Mouse (Mus musculus) brown adipose tissue, adult 24 weeks (tissue): ENCODE measurements around the gene Cd46. TPM values are rescaled to one million over a fixed set of nuclear protein-coding genes. Genes with fewer than 3 reads are reported as not detected.

ENCODE experiments used
- H3K27ac ChIP-seq: fragments of 200-500 bp; replicated peaks from 2 replicates; pipeline ENCODE4 v1.5.1; 2012; ENCODE audit warnings: low read depth, mild to moderate bottlenecking, low read length
- H3K4me1 ChIP-seq: fragments of 200-500 bp; 2 replicates; pipeline ENCODE4 v1.6.1; 2012; ENCODE audit warnings: low read length, mixed read lengths; ENCODE audit not compliant: control insufficient read depth, insufficient read depth, insufficient read length
- H3K4me3 ChIP-seq: fragments of 200-500 bp; 2 replicates; pipeline ENCODE4 v1.5.1; 2012; ENCODE audit warnings: low read depth, mild to moderate bottlenecking, low read length, moderate library complexity; ENCODE audit not compliant: insufficient read depth
- polyA plus RNA-seq: library from polyadenylated mRNA; stranded (reverse); fragments of >200 nt; gene quantifications from 2 replicates; pipeline ENCODE4 v1.2.4, GENCODE M21; 2012; ENCODE audit not compliant: missing spikeins, insufficient read depth, insufficient read length

Gene Cd46
- polyA plus RNA-seq, 1 experiment: 1.1 TPM

- Histone ChIP-seq H3K4me3 (no peak overlapping the region), H3K4me1 (peaks cover 9% of the 10 kb centered on the region), H3K27ac (peak overlapping the region; percentile 61)
Measured at GRCm38 (mm10) chr1:195003328-195003727, 88.7 kb downstream of the Cd46 start.

- H3K4me1 ChIP-seq: peaks cover 17% of the 10 kb centered on the region
- H3K27ac ChIP-seq: no peak overlapping the region
- H3K4me3 ChIP-seq: no peak overlapping the region
Measured at GRCm38 (mm10) chr1:194998396-194998795, 93.7 kb downstream of the Cd46 start.

- Histone ChIP-seq H3K4me3 (no peak overlapping the region), H3K27ac (peak overlapping the region; percentile 89), H3K4me1 (peaks cover 27% of the 10 kb centered on the region)
Measured at GRCm38 (mm10) chr1:194995196-194995595, 96.9 kb downstream of the Cd46 start.

- no peak overlapping the region for H3K4me3 ChIP-seq
- peak overlapping the region; percentile 89 for H3K27ac ChIP-seq
- H3K4me1 ChIP-seq: peaks cover 27% of the 10 kb centered on the region
Measured at GRCm38 (mm10) chr1:194994262-194994661, 97.8 kb downstream of the Cd46 start.

GRCm38 (mm10) chr1:194993409-194993988 lies 98.5 kb downstream of the Cd46 start:
- Histone ChIP-seq H3K4me3 (no peak overlapping the region), H3K27ac (peak overlapping the region; percentile 53), H3K4me1 (peaks cover 27% of the 10 kb centered on the region)

GRCm38 (mm10) chr1:194992589-194993317 lies 99.3 kb downstream of the Cd46 start:
- Histone ChIP-seq H3K4me3 (no peak overlapping the region), H3K4me1 (peaks cover 27% of the 10 kb centered on the region), H3K27ac (peak overlapping the region; percentile 43)

GRCm38 (mm10) chr1:194991654-194992053 lies 100.4 kb downstream of the Cd46 start:
- no peak overlapping the region for H3K4me3 ChIP-seq
- no peak overlapping the region for H3K27ac ChIP-seq
- H3K4me1 ChIP-seq: peaks cover 29% of the 10 kb centered on the region

GRCm38 (mm10) chr1:194990976-194991375 lies 101.1 kb downstream of the Cd46 start:
- Histone ChIP-seq H3K27ac (no peak overlapping the region), H3K4me1 (peaks cover 29% of the 10 kb centered on the region)

GRCm38 (mm10) chr1:194989024-194989423 lies 103.0 kb downstream of the Cd46 start:
- Histone ChIP-seq H3K27ac (no peak overlapping the region), H3K4me3 (no peak overlapping the region), H3K4me1 (peaks cover 23% of the 10 kb centered on the region)

More at GRCm38 (mm10) chr1:194990976-194991375, 101.1 kb downstream of the Cd46 start:
- H3K4me3 ChIP-seq: no peak overlapping the region

Other genes starting within 250 kb of the Cd46 start
- gene Cd34, start 153.4 kb downstream of the Cd46 start, polyA plus RNA-seq: 28.4 and 46.9 TPM in 2 replicates
- 73.3 and 90.1 TPM in 2 replicates for gene Cr1l, start 39.3 kb upstream of the Cd46 start, polyA plus RNA-seq
- not detected in 2 replicates for gene Cr2, start 84.5 kb upstream of the Cd46 start, polyA plus RNA-seq